In the genomic region with DNA sequence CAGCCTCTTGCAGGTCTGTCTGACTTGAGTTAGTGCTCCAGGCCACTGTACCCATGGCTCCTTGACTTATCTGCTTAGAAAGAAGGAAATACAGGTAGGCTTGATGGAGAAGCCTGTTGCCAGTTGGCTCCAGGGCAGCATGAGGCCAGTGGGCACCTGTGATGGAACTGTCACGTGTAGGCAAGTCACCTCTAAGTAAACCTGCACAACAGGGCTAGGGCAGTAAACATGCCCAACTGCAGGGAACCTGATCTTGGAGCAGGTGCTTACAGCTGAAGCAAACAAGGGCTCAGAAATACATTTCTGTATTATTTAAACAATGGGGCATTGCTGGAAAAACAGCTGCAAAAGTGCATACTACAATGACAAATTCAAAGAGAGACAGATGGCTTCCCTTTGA, we compare ENCODE assay signal across 26 mouse cellular contexts.
"Had no signal": no experiment of that assay in that cellular context is flagged by ENCODE, and none has a peak within 500 bp of the region (broad histone marks: within the 10 kb centered on the region; RNA-seq: fewer than 3 reads in every experiment).

No protein-coding gene starts in this region.

- H3K27me3 ChIP-seq: embryonic facial prominence, embryonic 12.5 days; embryonic facial prominence, embryonic 13.5 days; forebrain, embryonic 12.5 days; forebrain, embryonic 13.5 days; forebrain, embryonic 15.5 days had no signal

- H3K9ac ChIP-seq: embryonic facial prominence, embryonic 12.5 days; embryonic facial prominence, embryonic 13.5 days; forebrain, embryonic 12.5 days; forebrain, embryonic 13.5 days; forebrain, embryonic 15.5 days; forebrain, postnatal 0 days had no signal

- H3K4me1 ChIP-seq: embryonic facial prominence, embryonic 12.5 days; embryonic facial prominence, embryonic 13.5 days; forebrain, embryonic 10.5 days; forebrain, embryonic 12.5 days; forebrain, embryonic 13.5 days; heart, embryonic 10.5 days had no signal

- H3K9me3 ChIP-seq: embryonic facial prominence, embryonic 12.5 days; embryonic facial prominence, embryonic 13.5 days; forebrain, embryonic 10.5 days; forebrain, embryonic 12.5 days; forebrain, embryonic 13.5 days; forebrain, embryonic 15.5 days; heart, embryonic 10.5 days had no signal

- ATAC-seq: forebrain, embryonic 15.5 days; forebrain, postnatal 0 days had no signal

- H3K27ac ChIP-seq: embryonic facial prominence, embryonic 12.5 days; embryonic facial prominence, embryonic 13.5 days; forebrain, embryonic 10.5 days; forebrain, embryonic 12.5 days; forebrain, embryonic 13.5 days; forebrain, embryonic 15.5 days; gastrocnemius, adult 2 months; heart, adult 2 months; heart, embryonic 10.5 days had no signal

- H3K4me2 ChIP-seq: embryonic facial prominence, embryonic 12.5 days; embryonic facial prominence, embryonic 13.5 days; forebrain, embryonic 12.5 days; forebrain, embryonic 13.5 days; forebrain, embryonic 15.5 days had no signal

- H3K4me3 ChIP-seq: embryonic facial prominence, embryonic 12.5 days; embryonic facial prominence, embryonic 13.5 days; erythroblast, embryonic 14.5 days; forebrain, embryonic 10.5 days; forebrain, embryonic 12.5 days; forebrain, embryonic 13.5 days; forebrain, embryonic 15.5 days; gastrocnemius, adult 2 months; heart, adult 2 months; heart, embryonic 10.5 days had no signal

- H3K36me3 ChIP-seq: embryonic facial prominence, embryonic 12.5 days; embryonic facial prominence, embryonic 13.5 days; forebrain, embryonic 10.5 days; forebrain, embryonic 12.5 days; forebrain, embryonic 15.5 days; heart, embryonic 10.5 days had no signal

- DNase-seq: cerebellum, adult 2 months; cerebellum, adult 8-10 months; cerebellum, adult 9-10 months; cerebellum, adult 9-11 months; cerebellum, postnatal 10 days; cerebellum, postnatal 14 days; cerebellum, postnatal 25 days; cerebellum, postnatal 36 days; embryo, embryonic 11 days; forebrain, postnatal 0 days; gastrocnemius, adult 2 months; gastrocnemius, postnatal 10 days; gastrocnemius, postnatal 14 days; gastrocnemius, postnatal 25 days; gastrocnemius, postnatal 36 days; heart, adult 11 months; heart, adult 18-20 months; heart, adult 2 months had no signal
